Mouse (Mus musculus) lung, postnatal 25 days (tissue): ENCODE data around the gene 4933424G06Rik.
"Not testable (repeated sequence)": the region's sequence is repeated elsewhere in the genome, so short reads cannot be mapped to it uniquely, and the experiment has no call there.

Experiments
- DNase-seq: peaks from one replicate; pipeline ENCODE4 v3.0.0; 2022; ENCODE audit warnings: low spot score

4933424G06Rik gene

DNA sequence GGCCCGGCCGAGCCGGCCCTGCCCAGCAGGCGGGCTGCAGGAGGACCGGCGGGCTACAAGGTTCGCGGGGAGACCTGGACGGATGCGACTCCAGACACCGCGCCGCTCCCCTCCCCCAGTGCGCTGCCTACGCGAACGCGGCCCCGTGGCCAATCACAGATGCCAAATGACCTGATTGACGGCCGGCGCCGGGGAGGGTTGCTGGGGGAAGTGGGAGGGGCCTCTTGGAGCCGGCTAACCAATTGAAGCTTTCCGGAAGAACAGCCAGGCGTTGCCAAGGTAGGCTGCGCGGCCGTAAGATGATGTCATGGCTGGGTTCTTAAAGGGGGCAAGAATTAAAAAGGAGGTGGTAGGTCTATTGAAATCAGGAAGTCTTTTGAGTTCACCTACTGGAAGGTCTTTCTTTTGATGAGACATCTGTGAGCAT lies at the start of gene 4933424G06Rik:
TSS of gene 4933424G06Rik (plus strand) at position 296 of the 427 bp plus-strand sequence.
- peak; percentile 99 for DNase-seq

DNA sequence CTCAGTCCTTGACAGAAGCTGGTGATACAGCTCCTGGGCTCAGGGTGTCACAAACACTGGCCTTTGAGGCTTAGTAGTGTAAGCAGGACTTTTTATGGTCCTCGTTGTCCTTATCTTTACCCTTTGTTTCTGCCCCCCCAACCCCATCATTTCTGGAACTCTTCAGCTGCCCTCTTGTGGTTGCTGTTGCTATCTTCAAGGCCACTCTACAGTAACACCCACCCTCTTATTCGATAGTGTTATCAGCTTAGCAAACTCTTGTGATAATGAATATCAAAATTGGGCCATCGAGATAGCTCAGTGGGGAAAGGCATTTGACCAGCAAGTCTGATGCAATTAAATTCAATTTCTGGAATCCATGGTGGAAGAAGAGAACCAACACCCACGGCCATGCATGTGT lies 45.5 kb upstream of the 4933424G06Rik start:
- peak; percentile 29 for DNase-seq

DNA sequence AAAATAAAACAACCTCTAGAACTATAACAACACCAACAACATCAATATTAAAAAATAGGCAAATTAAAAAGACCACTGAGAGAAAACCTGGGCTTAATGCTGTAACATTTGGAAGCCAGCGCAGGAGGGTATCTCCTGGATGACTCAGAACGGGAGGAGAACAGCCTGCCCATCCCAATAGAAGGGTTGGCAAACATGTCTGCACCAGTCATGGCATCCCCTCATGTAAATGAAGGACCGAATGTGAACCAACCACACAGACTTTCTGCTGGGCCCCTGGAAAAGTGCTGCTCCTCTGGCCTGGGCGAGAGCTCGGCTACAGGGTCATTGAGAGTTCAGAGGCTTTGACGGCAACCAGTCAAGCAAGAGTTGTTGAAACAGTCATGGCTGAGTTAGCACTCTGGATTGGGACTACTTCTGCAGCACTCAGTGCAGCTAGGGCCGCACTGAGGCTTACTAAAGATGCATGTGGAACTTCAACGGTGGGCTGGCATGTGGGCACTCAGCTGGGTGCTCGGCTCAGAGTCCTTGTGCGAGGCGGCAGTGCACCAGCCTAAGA lies 44.7 kb upstream of the 4933424G06Rik start:
- DNase-seq, result no peak

DNA sequence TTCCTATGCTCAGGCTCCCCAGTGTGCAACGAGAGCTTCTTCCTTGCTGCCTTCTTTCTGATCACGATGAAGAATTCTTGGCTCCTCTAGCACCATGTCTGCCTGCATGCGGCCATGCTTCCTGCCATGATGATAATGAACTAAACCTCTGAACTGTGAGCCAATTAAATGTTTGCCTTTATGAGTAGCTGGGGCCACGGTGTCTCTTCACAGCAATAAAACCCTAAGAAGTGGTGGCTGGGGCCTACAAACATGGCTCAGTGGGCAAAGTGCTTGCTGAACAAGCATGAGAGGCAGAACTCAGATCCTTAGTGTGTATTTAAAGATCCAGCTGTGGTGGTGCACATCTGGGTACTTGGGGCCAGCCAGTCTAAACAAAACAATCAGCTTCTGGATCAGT lies 44.0 kb upstream of the 4933424G06Rik start:
- no peak for DNase-seq

DNA sequence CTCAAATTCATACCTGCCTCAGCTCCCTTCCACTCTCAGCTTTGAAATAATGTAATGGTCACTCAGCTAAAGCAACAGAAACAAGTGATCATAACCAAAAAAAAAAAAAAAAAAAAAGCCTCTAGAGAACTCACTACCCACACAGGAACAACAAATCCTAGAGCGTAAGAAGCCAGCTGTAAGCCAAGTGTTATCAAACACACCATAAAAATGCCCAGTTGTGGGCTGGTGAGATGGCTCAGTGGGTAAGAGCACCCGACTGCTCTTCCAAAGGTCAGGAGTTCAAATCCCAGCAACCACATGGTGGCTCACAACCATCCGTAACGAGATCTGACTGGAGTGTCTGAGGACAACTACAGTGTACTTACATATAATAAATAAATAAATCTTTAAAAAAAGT lies 41.9 kb upstream of the 4933424G06Rik start:
- not testable (repeated sequence) for DNase-seq

DNA sequence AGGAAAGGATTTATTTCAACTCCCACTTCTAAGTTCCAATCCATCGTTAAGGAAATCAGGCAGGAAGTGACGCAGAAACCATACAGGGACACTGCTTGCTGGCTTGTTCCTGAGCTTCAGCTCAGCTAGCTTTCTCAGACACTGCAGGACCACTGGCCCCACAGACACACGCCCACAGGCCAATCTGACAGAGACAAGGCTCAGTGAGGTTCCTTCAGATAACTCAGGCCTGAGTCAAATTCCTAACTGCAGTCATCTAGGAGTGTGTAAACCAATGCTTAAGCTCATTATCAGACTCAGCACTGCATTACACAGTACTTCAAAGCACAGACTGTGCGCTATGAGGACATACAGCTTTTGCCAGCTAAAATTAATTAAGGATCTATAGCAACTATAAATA lies 39.7 kb upstream of the 4933424G06Rik start:
- no peak for DNase-seq

DNA sequence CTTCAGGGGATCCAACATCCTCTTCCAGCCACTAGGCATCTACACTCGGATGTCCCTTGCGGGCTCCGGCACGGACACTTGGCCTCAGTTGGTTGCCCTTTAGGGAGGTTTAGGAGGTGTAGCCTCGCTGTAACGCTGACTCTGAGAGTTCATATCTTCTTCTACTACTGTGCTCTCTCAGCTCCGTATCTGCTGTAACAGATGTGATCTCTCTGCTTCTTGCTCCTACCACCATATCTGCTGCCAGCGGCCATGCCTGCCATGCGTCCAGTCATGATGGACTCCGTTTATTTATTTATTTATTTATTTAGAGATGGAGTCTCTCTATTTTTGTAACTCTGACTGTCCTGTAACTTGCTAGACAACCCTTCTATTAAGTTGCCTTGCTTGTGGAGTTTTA lies 38.7 kb upstream of the 4933424G06Rik start:
- DNase-seq, result no peak

DNA sequence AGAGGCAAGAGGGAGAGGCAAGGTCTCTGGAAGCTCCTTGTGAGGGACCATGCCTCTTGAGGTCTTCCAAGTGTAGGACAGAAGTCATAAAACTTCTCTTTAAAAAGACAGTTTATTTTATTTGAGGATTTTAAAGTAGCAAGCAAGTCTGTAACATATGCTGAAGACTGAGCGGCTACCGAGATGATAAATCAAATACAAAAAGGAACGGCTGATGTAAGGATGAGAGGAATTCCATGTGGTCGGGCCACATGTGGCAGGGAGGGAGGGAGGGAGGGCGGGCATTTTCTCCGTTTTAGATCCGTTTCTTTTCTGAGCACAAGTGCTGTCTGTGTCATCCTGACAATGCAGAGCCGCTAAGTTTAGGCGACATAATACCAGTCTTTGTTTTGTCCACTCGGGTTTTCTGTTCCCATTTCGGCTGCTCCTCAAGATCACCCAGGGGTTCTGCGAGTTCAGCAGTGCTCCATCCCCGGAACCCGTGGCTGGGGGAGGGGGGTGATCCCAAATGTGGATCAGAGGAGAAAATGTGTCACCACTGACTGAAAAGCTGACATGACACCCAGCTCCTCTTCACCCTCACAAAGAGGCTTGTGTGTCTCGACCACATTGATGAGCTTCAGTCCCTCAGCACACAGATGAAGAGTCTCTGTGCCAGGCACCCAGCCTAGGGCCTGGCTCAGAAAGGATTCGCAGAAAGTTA lies 37.1 kb upstream of the 4933424G06Rik start:
- no peak for DNase-seq

DNA sequence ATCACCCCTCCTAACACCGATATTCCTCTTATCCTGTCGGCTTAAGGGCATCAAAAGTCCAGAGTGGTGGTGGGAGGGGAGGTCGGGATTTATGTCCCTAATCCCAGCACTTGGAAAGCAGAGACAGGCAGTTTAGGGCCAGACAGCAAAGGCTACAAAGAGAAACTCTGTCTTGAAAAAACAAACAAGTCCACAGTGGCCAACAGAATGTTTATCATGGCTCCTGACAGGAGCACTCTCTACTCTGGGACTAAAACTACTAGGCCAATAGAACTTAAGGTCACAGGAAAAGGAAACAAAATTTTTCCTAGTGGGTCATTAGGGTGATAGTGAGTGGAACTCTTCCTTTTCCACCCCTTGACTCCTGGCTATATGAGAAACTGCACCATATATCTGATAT lies 35.0 kb upstream of the 4933424G06Rik start:
- DNase-seq, result no peak

DNA sequence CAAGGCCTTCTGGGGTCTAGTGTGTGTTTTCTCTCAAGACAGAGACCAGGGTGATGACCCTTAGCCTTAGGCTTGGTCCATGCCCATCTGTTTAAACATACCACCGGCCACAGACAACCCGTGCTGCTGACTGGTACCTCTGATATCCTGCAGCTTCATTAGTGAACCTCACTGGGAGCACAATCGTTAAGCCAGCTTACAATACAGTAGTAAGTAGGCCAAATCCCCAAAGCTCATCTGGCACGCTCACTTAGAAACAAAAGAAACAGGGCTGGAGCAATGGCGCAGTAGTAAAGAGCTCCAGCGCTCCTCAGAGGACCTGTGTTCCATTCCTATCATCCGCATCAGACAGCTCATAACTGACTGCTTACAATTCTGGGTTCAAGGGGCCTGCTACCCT lies 29.1 kb upstream of the 4933424G06Rik start:
- DNase-seq, result no peak

DNA sequence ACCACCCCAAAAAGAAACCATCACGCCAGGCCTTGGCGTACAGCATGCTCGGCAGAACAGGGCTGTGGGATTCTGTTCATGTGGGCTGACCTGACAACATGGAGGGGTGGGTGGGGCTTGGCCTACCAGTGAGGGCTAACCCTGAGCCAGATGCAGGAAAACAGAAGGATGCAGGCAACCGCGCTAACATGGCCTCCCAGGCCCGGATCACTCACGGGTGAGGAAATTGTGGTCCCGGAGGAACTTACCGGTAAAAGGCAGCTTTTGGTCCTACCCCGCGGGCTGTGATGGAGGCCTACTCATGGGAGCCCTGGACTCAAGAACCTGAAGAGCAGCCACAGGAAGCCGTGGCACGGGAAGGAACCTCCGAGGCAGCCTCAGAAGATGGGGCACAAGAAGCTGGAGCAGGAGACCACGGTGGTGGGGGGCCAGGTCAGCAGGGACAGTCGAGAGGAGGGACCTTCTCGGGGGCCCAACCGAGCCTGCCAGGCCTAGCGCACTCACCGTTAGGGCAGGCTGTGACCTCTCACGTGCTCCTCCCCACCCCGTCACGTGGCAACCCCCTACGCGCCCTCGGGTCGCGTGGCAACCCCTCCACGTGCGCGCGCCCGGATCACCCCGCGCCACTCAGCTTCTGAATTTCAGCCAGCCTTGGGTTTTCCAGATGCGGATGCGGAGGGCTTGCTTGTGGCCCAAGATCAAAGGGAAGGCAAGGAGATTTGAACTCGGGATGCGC lies 27.2 kb upstream of the 4933424G06Rik start, which contains the start of gene Fam178b:
TSS of gene Fam178b (minus strand) at position 564 of the 736 bp plus-strand sequence.
- no peak for DNase-seq

DNA sequence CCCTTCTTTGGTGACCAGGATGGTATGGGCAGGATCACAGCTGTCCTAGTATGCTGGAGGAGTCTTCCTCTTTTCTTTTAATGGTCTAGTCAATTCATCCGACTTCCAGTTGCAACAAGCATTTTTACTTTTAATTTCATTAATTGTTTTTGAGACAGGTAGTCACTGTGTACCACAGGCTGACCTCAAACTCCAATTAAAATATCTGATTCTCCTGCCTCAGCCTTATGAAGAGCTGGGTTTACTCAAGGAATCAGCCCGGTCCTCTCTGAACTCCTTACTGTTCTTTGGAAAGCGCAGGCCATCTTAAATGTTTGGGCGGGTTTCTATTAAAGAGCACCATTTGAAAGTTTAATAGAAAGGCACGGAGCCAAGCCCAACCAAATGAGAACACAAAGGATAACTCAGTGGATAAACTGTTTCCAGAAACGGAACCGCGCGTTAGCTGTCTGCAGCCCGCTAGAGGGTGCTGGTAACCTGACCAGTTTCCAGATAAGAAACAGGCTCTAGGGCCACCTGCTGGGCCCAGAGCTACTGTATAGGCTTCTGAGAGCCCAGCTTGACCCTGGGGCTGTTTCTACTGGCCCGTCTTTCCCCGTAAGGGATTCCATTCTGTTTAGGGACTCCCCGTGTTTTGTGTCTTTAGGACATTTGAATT lies 26.0 kb upstream of the 4933424G06Rik start:
- peak; percentile 85 for DNase-seq

DNA sequence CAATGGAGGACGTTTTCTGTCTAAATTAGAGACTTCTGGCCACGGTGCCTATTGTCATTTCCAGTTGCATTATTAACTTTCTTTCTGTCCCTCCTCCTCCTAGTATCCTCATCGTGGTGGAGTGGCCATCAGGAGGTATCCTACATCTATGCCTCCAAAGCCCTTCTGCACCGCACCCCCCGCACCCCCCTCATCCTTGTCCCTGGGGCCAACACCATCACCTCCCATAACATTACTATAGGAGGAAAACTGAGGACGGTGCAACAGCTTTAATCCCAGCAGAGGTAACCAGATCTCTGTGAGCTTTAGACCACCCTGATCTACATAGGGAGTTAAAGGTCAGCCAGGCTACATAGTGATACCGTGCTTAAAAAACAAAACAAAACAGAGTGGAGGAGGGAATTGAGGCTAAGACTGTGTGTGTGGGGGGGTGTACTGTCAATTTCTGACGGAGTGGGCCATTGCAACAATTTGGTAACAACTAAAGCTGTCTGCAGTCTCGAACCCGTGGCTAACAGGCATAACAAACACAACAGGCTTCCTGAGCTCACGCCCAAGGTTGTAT lies 19.2 kb upstream of the 4933424G06Rik start:
- DNase-seq, result no peak

DNA sequence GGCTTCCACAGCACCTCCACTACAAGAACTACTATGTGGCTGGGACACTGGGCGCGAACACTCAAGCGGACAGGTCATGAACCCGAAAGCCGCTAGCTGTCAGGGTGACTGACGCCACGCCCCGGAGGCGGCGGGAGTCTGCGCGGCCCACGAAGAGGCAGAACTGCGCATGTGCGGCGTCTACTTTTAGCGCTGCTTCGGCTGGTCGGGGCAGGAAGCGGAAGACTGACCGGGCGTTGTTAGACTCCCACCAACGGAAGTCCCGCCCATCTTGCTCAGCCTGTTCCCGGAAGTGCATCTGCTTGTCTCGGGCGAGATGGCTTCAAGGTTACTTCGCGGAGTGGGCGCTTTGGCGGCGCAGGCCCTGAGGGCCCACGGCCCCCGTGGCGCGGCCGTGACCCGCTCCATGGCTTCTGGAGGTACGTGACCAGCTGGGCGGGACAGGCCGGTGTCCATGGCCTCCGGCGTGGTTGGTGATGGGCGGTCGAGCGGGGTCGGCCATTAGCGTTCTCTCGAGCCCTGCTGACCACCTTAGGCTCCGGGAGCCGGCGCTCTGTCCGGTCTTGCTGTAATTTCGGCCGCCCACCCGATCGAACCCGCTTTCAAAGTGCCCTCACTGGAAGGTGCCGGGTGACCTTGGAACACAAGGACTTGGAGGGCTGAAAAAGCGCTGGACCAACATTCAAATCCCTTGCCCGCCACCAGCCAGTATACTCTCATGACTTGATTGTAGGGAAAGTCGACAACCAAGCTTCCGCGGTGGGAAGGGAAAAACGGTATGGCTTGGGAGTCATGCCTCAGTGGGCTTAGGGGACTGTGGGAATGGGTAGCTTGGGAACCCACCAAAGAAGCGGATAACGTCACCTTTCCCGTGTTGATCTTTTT lies 18.4 kb upstream of the 4933424G06Rik start, which contains the start of gene Cox5b:
TSS of gene Cox5b (plus strand) at position 179 of the 885 bp plus-strand sequence.
- DNase-seq, result peak; percentile 98

DNA sequence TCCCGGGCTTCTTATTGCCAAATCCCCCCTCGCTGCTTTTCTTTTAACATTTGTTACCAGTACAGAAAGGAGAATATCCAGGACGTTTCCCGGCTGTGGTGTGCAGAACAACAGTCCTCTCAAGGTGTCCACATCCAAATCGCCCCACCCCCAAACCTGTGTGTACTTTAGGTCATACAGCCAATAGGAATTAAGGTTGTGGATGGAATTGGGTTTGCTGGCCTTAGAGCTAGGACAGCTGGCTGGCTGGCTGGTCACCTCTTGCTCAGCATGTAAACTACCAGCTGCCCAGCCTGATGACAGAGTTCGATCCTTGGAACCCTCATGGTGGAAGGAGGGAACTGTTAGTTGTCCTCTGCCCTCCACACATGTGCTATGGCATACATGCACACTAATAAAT lies 15.1 kb upstream of the 4933424G06Rik start:
- DNase-seq, result no peak

DNA sequence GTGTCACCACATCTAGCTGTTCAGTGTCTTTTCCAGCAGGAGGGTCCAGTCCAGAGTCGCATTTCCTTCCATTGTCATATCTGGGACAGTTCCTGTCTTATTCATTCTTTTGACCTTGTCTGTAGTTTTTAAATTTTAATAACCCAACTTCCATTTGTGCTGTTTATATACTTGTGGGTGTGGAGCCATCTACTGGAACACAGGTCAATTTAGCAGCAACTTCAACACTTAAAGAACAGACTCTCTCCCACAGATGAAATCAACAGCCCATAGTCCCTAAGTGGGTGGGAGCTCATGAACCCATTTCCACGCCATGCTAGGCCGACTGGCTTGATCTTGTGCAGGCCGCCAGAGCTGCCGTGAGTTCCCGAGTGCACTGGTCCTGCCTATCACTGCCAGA lies 13.5 kb upstream of the 4933424G06Rik start:
- DNase-seq, result no peak

DNA sequence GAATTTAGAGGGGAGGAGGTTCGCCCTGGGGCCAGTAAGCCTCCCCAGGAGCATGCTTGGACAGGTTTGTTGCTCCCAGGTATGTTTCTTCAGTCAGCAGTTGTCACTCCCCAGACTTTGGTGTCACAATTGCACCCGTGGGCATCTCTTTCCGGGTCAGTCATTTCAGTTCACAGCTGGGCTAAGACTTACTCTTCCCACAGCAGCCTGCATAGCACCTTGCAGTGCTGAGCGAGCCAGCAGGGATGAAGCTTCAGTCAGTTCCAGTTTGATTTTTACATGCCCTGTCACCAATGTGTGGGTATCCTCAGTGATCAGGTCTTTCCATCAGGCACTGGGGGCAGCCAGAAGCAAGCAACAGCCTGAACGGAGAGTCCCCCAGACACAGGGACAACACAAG lies 12.9 kb upstream of the 4933424G06Rik start:
- DNase-seq, result no peak

DNA sequence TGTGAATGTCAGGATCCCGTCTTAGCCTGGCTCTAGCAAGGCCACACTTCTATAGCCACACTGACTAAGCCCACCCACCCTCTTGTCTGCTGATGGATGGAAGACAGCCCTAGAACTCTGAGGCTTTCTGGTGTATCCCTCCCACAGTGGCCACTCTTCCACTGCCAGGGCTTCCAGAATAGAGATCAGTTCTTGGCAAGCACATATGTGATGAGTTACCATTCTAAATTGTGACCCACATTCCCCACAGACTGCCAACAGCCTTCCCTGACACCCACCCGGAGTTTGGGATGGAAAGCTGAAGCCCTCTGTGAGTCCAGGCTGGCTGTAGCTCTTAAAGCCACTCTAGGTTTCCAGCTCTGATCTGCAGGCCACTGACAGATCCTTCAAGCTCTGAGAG lies 2.8 kb upstream of the 4933424G06Rik start:
- DNase-seq, result no peak

DNA sequence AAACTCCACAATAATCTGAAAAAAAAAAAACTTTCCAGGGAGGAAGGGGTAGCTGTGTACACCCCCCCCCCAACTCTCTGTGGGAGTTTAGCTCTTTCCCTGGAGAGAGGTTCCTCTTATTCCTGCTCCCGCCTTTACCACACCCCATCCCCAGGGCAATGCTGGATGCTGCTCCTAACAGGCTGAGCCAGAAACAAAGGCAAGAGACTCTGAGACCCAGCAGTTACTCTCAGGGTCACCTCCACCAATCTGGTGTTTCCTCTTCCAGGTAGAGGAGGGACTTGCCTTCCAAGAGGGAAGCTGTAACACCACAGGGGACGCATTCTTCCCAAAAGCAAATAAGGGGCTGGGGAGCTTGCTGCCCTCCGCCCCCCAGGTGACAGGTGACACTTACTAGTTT lies 2.2 kb upstream of the 4933424G06Rik start:
- DNase-seq, result no peak

DNA sequence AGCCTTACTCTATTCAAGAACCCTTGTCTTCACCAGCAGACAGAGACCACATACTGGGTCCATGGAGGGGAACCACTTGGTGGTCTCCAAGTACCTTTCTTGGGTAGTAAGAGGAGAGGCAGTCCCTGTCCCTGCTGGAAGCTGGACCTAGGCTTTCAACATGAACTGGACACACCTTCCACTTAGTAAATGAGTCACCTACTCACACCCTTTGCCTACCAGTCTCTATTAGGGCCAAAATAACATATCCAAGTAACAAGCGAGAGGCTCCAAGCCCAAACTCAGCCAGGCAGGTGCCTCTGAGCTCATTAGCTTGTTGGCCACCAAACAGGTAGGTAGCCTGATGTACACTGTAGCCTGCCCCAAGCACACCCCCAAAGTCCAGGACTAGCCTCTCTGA lies 1.3 kb upstream of the 4933424G06Rik start:
- peak; percentile 10 for DNase-seq
